Mouse (Mus musculus): ENCODE data around the gene Hnf4a. TPM values are rescaled to one million over a fixed set of nuclear protein-coding genes. Genes with fewer than 3 reads are reported as not detected.
A peak's percentile ranks its signal among the peaks of the same experiment; 100 is the strongest.

The Hnf4a gene
- polyA plus RNA-seq, 1 experiment from 2014 or later = 34.1 TPM

GRCm38 (mm10) chr2:163502219-163502618 lies 4.4 kb upstream of the Hnf4a start:
- no peaks in the 10 kb centered on the region for H3K4me1 ChIP-seq (ENCODE audit: control insufficient read depth, insufficient read depth, low read length)
- 75% methylated on average over 2 of the region's 2 CpGs for WGBS
- H3K9me3 ChIP-seq (replicated peaks; ENCODE audit: control insufficient read depth, low read length) = no peaks in the 10 kb centered on the region
- no peaks in the 10 kb centered on the region for H3K36me3 ChIP-seq (ENCODE audit: control insufficient read depth, insufficient read depth, low read length)
- no peaks in the 10 kb centered on the region for H3K27me3 ChIP-seq (ENCODE audit: control insufficient read depth, insufficient read depth, low read length)
- H3K4me3 ChIP-seq (replicated peaks; ENCODE audit: low read length) = no peak overlapping the region
- no peak overlapping the region for H3K9ac ChIP-seq (ENCODE audit: low read length)
- H3K27ac ChIP-seq (ENCODE audit: low read length) = no peak overlapping the region
- no peak overlapping the region for H3K4me2 ChIP-seq (ENCODE audit: low read depth, low read length)
- ATAC-seq (ENCODE audit: insufficient read depth, low FRiP score) = no peak

- H3K27ac ChIP-seq (ENCODE audit: low read length) = no peak overlapping the region
- H3K9ac ChIP-seq (ENCODE audit: low read length) = no peak overlapping the region
- WGBS = 66% methylated on average over 7 of the region's 7 CpGs
- H3K27me3 ChIP-seq (ENCODE audit: control insufficient read depth, insufficient read depth, low read length) = no peaks in the 10 kb centered on the region
- no peak overlapping the region for H3K4me3 ChIP-seq (replicated peaks; ENCODE audit: low read length)
- peaks cover 2% of the 10 kb centered on the region; the same call in 1 of the 2 replicates for H3K4me1 ChIP-seq (ENCODE audit: control insufficient read depth, insufficient read depth, low read length)
- H3K9me3 ChIP-seq (replicated peaks; ENCODE audit: control insufficient read depth, low read length) = no peaks in the 10 kb centered on the region
- H3K36me3 ChIP-seq (ENCODE audit: control insufficient read depth, insufficient read depth, low read length) = no peaks in the 10 kb centered on the region
- H3K4me2 ChIP-seq (ENCODE audit: low read depth, low read length) = no peak overlapping the region
- ATAC-seq (ENCODE audit: insufficient read depth, low FRiP score) = no peak
These were observed 3.4 kb upstream of the Hnf4a start for GRCm38 (mm10) chr2:163503191-163503590.

GRCm38 (mm10) chr2:163525761-163526243 lies 19.2 kb downstream of the Hnf4a start:
- Histone ChIP-seq H3K27me3 (ENCODE audit: control insufficient read depth, insufficient read depth, low read length) (no peaks in the 10 kb centered on the region), H3K27ac (ENCODE audit: low read length) (no peak overlapping the region), H3K36me3 (ENCODE audit: control insufficient read depth, insufficient read depth, low read length) (no peaks in the 10 kb centered on the region), H3K9me3 (replicated peaks; ENCODE audit: control insufficient read depth, low read length) (no peaks in the 10 kb centered on the region), H3K9ac (ENCODE audit: low read length) (no peak overlapping the region), H3K4me1 (ENCODE audit: control insufficient read depth, insufficient read depth, low read length) (no peaks in the 10 kb centered on the region), H3K4me3 (replicated peaks; ENCODE audit: low read length) (no peak overlapping the region), H3K4me2 (ENCODE audit: low read depth, low read length) (no peak overlapping the region)
- WGBS = 84% methylated on average over 7 of the region's 7 CpGs
- ATAC-seq (ENCODE audit: insufficient read depth, low FRiP score) = no peak

DNA sequence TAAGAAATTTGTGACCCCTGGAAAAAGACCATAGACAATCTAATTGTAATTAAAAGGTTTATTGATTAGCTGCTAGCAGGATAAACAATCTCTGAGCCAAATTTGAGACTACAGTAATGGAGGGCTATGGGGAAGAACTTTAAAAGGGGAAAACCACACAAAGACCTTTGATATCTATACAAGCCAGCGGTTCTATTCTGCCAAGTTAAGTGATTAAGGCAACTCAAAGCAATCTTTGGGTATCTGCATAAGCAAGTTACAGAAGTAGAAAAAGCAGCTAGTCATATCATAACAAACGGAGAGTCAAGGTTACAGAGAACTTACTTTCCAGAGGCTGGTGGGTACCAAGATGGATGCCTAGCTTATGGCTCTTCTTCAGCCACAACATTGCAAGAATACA lies 20.9 kb downstream of the Hnf4a start:
- Histone ChIP-seq H3K4me3 (replicated peaks; ENCODE audit: low read length) (no peak overlapping the region), H3K9me3 (replicated peaks; ENCODE audit: control insufficient read depth, low read length) (no peaks in the 10 kb centered on the region), H3K4me2 (ENCODE audit: low read depth, low read length) (no peak overlapping the region), H3K27ac (ENCODE audit: low read length) (no peak overlapping the region), H3K27me3 (ENCODE audit: control insufficient read depth, insufficient read depth, low read length) (no peaks in the 10 kb centered on the region), H3K9ac (ENCODE audit: low read length) (no peak overlapping the region), H3K4me1 (ENCODE audit: control insufficient read depth, insufficient read depth, low read length) (no peaks in the 10 kb centered on the region), H3K36me3 (ENCODE audit: control insufficient read depth, insufficient read depth, low read length) (no peaks in the 10 kb centered on the region)
- WGBS = 81% methylated on average over 2 of the region's 2 CpGs
- no peak for ATAC-seq (ENCODE audit: insufficient read depth, low FRiP score)

GRCm38 (mm10) chr2:163530418-163530817 lies 23.8 kb downstream of the Hnf4a start:
- H3K4me2 ChIP-seq (ENCODE audit: low read depth, low read length) = no peak overlapping the region
- no peaks in the 10 kb centered on the region for H3K27me3 ChIP-seq (ENCODE audit: control insufficient read depth, insufficient read depth, low read length)
- H3K9ac ChIP-seq (ENCODE audit: low read length) = no peak overlapping the region
- WGBS = 44% methylated on average over 8 of the region's 8 CpGs
- no peak overlapping the region for H3K27ac ChIP-seq (ENCODE audit: low read length)
- no peaks in the 10 kb centered on the region for H3K36me3 ChIP-seq (ENCODE audit: control insufficient read depth, insufficient read depth, low read length)
- no peak overlapping the region for H3K4me3 ChIP-seq (replicated peaks; ENCODE audit: low read length)
- no peaks in the 10 kb centered on the region for H3K9me3 ChIP-seq (replicated peaks; ENCODE audit: control insufficient read depth, low read length)
- no peak for ATAC-seq (ENCODE audit: insufficient read depth, low FRiP score)
- H3K4me1 ChIP-seq (ENCODE audit: control insufficient read depth, insufficient read depth, low read length) = peaks cover 5% of the 10 kb centered on the region; the same call in 1 of the 2 replicates

GRCm38 (mm10) chr2:163531917-163532316 lies 25.3 kb downstream of the Hnf4a start:
- Histone ChIP-seq H3K36me3 (ENCODE audit: control insufficient read depth, insufficient read depth, low read length) (no peaks in the 10 kb centered on the region), H3K4me1 (ENCODE audit: control insufficient read depth, insufficient read depth, low read length) (peaks cover 6% of the 10 kb centered on the region; the same call in 1 of the 2 replicates), H3K27me3 (ENCODE audit: control insufficient read depth, insufficient read depth, low read length) (no peaks in the 10 kb centered on the region), H3K9ac (ENCODE audit: low read length) (no peak overlapping the region), H3K4me3 (replicated peaks; ENCODE audit: low read length) (no peak overlapping the region), H3K27ac (ENCODE audit: low read length) (no peak overlapping the region), H3K4me2 (ENCODE audit: low read depth, low read length) (no peak overlapping the region), H3K9me3 (replicated peaks; ENCODE audit: control insufficient read depth, low read length) (no peaks in the 10 kb centered on the region)
- 11% methylated on average over 9 of the region's 9 CpGs for WGBS
- no peak for ATAC-seq (ENCODE audit: insufficient read depth, low FRiP score)

GRCm38 (mm10) chr2:163533226-163533625 lies 26.6 kb downstream of the Hnf4a start:
- no peaks in the 10 kb centered on the region for H3K9me3 ChIP-seq (replicated peaks; ENCODE audit: control insufficient read depth, low read length)
- H3K9ac ChIP-seq (ENCODE audit: low read length) = no peak overlapping the region
- no peaks in the 10 kb centered on the region for H3K36me3 ChIP-seq (ENCODE audit: control insufficient read depth, insufficient read depth, low read length)
- H3K27ac ChIP-seq (ENCODE audit: low read length) = no peak overlapping the region
- peaks cover 6% of the 10 kb centered on the region; the same call in 1 of the 2 replicates for H3K4me1 ChIP-seq (ENCODE audit: control insufficient read depth, insufficient read depth, low read length)
- H3K4me2 ChIP-seq (ENCODE audit: low read depth, low read length) = no peak overlapping the region
- 84% methylated on average over 9 of the region's 9 CpGs for WGBS
- H3K4me3 ChIP-seq (replicated peaks; ENCODE audit: low read length) = no peak overlapping the region
- no peaks in the 10 kb centered on the region for H3K27me3 ChIP-seq (ENCODE audit: control insufficient read depth, insufficient read depth, low read length)
- ATAC-seq (ENCODE audit: insufficient read depth, low FRiP score) = no peak

GRCm38 (mm10) chr2:163534958-163535524 lies 28.4 kb downstream of the Hnf4a start:
- H3K27ac ChIP-seq (ENCODE audit: low read length) = no peak overlapping the region
- WGBS = 9% methylated on average over 22 of the region's 22 CpGs

DNA sequence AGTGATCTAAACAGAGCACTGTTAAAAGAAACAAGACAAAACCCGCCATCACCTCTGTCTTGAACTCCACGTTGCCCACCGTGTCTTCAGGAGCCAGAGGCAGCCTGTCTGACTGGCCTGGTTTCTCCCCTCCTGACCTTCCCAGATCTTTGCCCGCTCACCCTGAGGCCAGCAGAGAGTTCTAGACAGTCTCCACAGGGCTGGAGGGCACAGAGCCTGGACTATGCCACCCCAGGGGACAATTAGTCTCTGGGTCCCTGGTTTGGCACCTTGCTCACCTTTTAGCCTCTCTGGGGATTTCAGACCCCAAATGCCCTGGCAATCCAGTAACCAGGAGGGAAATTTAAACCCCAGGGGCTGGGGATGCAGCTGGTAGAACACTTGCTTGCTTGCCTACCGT lies 30.8 kb downstream of the Hnf4a start:
- no peak for ATAC-seq (ENCODE audit: insufficient read depth, low FRiP score)
- H3K9me3 ChIP-seq (replicated peaks; ENCODE audit: control insufficient read depth, low read length) = no peaks in the 10 kb centered on the region
- WGBS = 69% methylated on average over 5 of the region's 5 CpGs
- H3K4me2 ChIP-seq (ENCODE audit: low read depth, low read length) = no peak overlapping the region
- H3K36me3 ChIP-seq (ENCODE audit: control insufficient read depth, insufficient read depth, low read length) = no peaks in the 10 kb centered on the region
- H3K9ac ChIP-seq (ENCODE audit: low read length) = no peak overlapping the region
- no peaks in the 10 kb centered on the region for H3K27me3 ChIP-seq (ENCODE audit: control insufficient read depth, insufficient read depth, low read length)
- H3K4me3 ChIP-seq (replicated peaks; ENCODE audit: low read length) = no peak overlapping the region
- H3K27ac ChIP-seq (ENCODE audit: low read length) = no peak overlapping the region
- peaks cover 8% of the 10 kb centered on the region; the same call in 1 of the 2 replicates for H3K4me1 ChIP-seq (ENCODE audit: control insufficient read depth, insufficient read depth, low read length)

More at GRCm38 (mm10) chr2:163534958-163535524, 28.4 kb downstream of the Hnf4a start:
- peak overlapping the region; percentile 65 for H3K9ac ChIP-seq (ENCODE audit: low read length)
- H3K36me3 ChIP-seq (ENCODE audit: control insufficient read depth, insufficient read depth, low read length) = no peaks in the 10 kb centered on the region
- H3K4me3 ChIP-seq (replicated peaks; ENCODE audit: low read length) = peak overlapping the region; percentile 40
- H3K4me1 ChIP-seq (ENCODE audit: control insufficient read depth, insufficient read depth, low read length) = peaks cover 6% of the 10 kb centered on the region; the same call in 1 of the 2 replicates
- H3K27me3 ChIP-seq (ENCODE audit: control insufficient read depth, insufficient read depth, low read length) = no peaks in the 10 kb centered on the region
- peak overlapping the region; percentile 59 for H3K4me2 ChIP-seq (ENCODE audit: low read depth, low read length)
- peak; percentile 55; the same call in 1 of the 2 replicates for ATAC-seq (ENCODE audit: insufficient read depth, low FRiP score)
- no peaks in the 10 kb centered on the region for H3K9me3 ChIP-seq (replicated peaks; ENCODE audit: control insufficient read depth, low read length)

Data from stomach, embryonic 16.5 days (tissue).